Mouse (Mus musculus) layer of hippocampus, postnatal 36 days (tissue): Measurements from ENCODE around the gene Urb1. TPM values are rescaled to one million over a fixed set of nuclear protein-coding genes. Genes with fewer than 3 reads are reported as not detected.

ENCODE experiments used
- total RNA-seq, 2 experiments: library from RNA; stranded (reverse); gene quantifications; 2 replicates each; pipeline ENCODE4 v1.2.3; 2021

Gene Urb1
- total RNA-seq, 2 experiments from 2014 or later = 12.4 to 14.2 TPM

Other genes starting within 250 kb of the Urb1 start
- 1 to 10 TPM; 9.4 to 9.5 TPM for gene Mis18a, start 83.0 kb downstream of the Urb1 start, total RNA-seq
- gene Mrap, start 72.2 kb downstream of the Urb1 start, total RNA-seq = under 1 TPM in 1 of 2 experiments, not detected in 1; 0.38 TPM
- gene Eva1c, start 16.3 kb upstream of the Urb1 start, total RNA-seq = 1 to 10 TPM; 1.3 to 2.1 TPM
- 10 to 100 TPM; 41.6 to 45.3 TPM for gene Cfap298, start 124.7 kb upstream of the Urb1 start, total RNA-seq
- gene Synj1, start 200.9 kb upstream of the Urb1 start, total RNA-seq = 100 to 1,000 TPM; 381 to 404 TPM
- 10 to 100 TPM; 68.1 to 77.8 TPM for gene Paxbp1, start 234.1 kb upstream of the Urb1 start, total RNA-seq